Mouse (Mus musculus): ENCODE measurements around the gene Dpp7. TPM values are rescaled to one million over a fixed set of nuclear protein-coding genes. Genes with fewer than 3 reads are reported as not detected.
A peak's percentile ranks its signal among the peaks of the same experiment; 100 is the strongest.

The Dpp7 gene
- polyA plus RNA-seq, 1 experiment from 2014 or later = 18.9 TPM

DNA sequence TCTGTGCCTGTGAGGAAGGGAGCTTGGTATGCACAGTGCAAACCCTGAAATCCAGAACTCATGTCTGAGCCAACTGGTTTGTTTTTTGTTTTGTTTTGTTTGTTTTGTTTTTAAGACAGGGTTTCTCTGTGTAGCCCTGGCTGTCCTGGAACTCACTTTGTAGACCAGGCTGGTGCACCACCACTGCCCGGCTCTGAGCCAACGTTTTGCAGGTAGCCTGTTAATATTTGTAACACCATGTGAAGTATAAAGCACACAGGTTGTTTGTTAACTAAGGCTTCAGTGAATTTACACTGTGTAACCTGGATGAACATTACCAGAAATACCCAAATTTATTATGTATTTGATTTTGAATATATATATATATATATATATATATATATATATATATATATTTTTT, 30.1 kb downstream of the Dpp7 start:
- H3K27me3 ChIP-seq (ENCODE audit: control insufficient read depth, insufficient read depth, low read depth, low read length) = no peaks in the 10 kb centered on the region
- no peak overlapping the region for H3K9ac ChIP-seq (ENCODE audit: low read length)
- H3K9me3 ChIP-seq (ENCODE audit: control insufficient read depth, low read length) = no peaks in the 10 kb centered on the region
- H3K4me2 ChIP-seq (ENCODE audit: low read depth, low read length) = no peak overlapping the region
- no peak for ATAC-seq (ENCODE audit: low read depth)
- H3K36me3 ChIP-seq (ENCODE audit: control insufficient read depth, insufficient read depth, low read length) = no peaks in the 10 kb centered on the region
- no peak overlapping the region for H3K27ac ChIP-seq (ENCODE audit: low read length)
- H3K4me1 ChIP-seq (replicated peaks; ENCODE audit: control insufficient read depth, insufficient read depth, low read length) = peaks cover under 1% of the 10 kb centered on the region; the same call in 1 of the 2 replicates
- 62% methylated on average over 2 of the region's 2 CpGs for WGBS
- no peak overlapping the region for H3K4me3 ChIP-seq (ENCODE audit: low read length)

DNA sequence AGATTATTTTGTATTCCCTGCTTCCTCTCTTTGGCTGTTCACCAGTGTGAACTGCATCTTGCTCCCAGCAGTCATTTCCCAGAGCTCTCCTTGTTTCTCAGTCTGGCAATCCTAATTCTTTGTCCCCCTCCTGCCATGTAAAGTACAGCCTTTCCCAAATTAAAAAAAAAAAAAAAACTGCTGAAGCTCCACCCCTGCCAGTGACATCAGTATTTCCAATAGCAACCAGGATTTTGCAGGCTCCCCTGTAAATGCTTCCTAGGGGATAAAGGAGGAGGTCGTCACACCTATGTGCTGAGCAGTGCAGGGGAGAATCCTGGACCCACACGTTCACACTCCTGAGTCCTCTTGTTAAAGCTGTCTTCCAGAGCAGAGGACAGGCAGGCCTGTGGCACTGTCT, 36.1 kb downstream of the Dpp7 start:
- Histone ChIP-seq H3K9me3 (ENCODE audit: control insufficient read depth, low read length) (no peaks in the 10 kb centered on the region), H3K4me3 (ENCODE audit: low read length) (no peak overlapping the region), H3K27ac (ENCODE audit: low read length) (no peak overlapping the region), H3K27me3 (ENCODE audit: control insufficient read depth, insufficient read depth, low read depth, low read length) (peaks cover 18% of the 10 kb centered on the region), H3K4me2 (ENCODE audit: low read depth, low read length) (no peak overlapping the region), H3K4me1 (replicated peaks; ENCODE audit: control insufficient read depth, insufficient read depth, low read length) (peaks cover 6% of the 10 kb centered on the region; the same call in 1 of the 2 replicates), H3K9ac (ENCODE audit: low read length) (no peak overlapping the region), H3K36me3 (ENCODE audit: control insufficient read depth, insufficient read depth, low read length) (no peaks in the 10 kb centered on the region)
- WGBS = 27% methylated on average over 2 of the region's 2 CpGs
- ATAC-seq (ENCODE audit: low read depth) = no peak

DNA sequence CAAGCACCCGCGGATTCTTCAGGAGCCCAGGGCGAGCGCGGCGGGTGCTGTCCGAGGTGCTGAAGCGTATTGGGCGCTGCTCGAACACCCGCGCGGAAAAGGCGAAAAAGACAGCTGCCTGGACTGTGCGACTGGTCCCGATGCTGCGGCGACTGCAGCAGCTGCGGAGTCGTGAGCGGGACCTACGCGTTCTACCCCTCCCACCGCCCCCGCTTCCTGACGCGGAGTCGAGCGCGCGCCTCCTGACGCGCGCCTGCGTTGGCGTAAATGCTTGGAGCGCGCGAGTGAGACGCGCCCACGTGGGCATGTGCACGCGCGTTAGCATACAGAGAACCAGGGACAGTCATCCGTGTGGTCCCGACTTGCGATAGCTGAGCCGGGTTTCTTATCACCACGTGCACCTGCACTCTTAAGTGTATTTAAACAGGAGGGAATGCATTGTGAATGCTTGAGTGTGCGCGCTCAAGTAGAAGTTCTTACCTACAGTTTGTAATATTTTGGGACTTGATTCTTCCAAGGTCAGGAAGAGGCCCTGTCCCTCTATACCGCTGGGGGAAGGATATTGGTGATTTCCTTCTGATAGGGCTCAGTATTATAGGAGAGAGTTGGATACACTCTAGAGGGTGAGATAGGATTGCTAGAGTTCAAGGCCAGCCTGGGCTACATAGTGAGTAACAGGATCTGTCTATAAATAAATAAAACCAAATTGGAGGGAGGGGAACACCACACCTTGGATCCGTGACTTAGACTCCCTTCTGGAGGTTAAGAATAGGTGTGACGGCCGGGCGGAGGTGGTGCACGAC, 37.0 kb downstream of the Dpp7 start, which contains the start of gene Grin1:
Gene Grin1 (minus strand): TSS at position 217 of the 803 bp plus-strand sequence.
- H3K9me3 ChIP-seq (ENCODE audit: control insufficient read depth, low read length) = no peaks in the 10 kb centered on the region
- H3K27ac ChIP-seq (ENCODE audit: low read length) = no peak within 1 kb of the TSS
- H3K36me3 ChIP-seq (ENCODE audit: control insufficient read depth, insufficient read depth, low read length) = no peaks in the 10 kb centered on the region
- peak within 1 kb of the TSS; percentile 37 for H3K4me3 ChIP-seq (ENCODE audit: low read length)
- peaks cover 18% of the 10 kb centered on the region for H3K27me3 ChIP-seq (ENCODE audit: control insufficient read depth, insufficient read depth, low read depth, low read length)
- 8% methylated on average over 58 of the region's 58 CpGs for WGBS
- H3K4me1 ChIP-seq (replicated peaks; ENCODE audit: control insufficient read depth, insufficient read depth, low read length) = peaks cover 6% of the 10 kb centered on the region; the same call in 1 of the 2 replicates
- H3K4me2 ChIP-seq (ENCODE audit: low read depth, low read length) = peak within 1 kb of the TSS; percentile 56
- H3K9ac ChIP-seq (ENCODE audit: low read length) = no peak within 1 kb of the TSS
- peak; percentile 59 for ATAC-seq (ENCODE audit: low read depth)

DNA sequence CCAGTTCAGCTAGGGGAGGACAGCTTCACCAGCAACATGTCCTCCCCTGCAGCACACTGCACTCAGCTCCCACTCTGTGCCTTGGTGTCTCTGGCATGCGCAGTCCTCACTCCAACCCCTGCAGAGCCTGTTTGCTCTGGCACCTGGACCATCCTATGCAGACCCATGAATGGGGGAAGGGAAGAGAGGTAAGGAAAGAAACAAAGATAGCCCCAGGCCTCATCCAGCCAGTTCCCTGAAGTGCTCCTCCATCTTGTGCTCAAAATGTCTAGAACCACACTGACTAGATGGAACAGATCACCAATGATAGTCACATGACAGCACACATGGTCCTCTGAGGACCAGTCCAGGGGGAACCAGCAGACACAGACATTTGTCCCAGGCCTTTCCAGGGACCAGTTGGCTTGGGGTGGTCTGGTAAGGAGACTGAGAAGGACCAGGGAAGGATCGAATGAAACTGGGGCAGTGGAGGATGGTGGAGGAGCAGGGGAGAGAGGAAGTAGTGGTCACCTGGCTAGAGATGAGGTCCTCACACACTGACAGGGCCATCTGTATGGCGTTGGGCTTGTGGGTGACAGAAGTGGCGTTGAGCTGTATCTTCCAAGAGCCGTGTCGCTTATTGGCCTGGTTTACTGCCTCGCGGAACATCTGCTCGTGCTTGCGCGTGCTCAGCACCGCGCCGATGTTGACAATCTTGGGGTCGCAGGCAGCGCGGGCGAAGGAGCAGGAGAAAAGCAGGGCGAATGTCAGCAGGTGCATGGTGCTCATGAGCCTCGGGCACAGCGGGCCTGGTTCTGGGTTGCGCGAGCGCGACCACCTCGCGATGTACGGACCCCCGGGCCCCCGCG, 37.8 kb downstream of the Dpp7 start:
- Histone ChIP-seq H3K36me3 (ENCODE audit: control insufficient read depth, insufficient read depth, low read length) (no peaks in the 10 kb centered on the region), H3K27me3 (ENCODE audit: control insufficient read depth, insufficient read depth, low read depth, low read length) (peaks cover 18% of the 10 kb centered on the region), H3K27ac (ENCODE audit: low read length) (no peak overlapping the region), H3K4me3 (ENCODE audit: low read length) (peak overlapping the region; percentile 37), H3K4me2 (ENCODE audit: low read depth, low read length) (peak overlapping the region; percentile 56), H3K9ac (ENCODE audit: low read length) (no peak overlapping the region), H3K9me3 (ENCODE audit: control insufficient read depth, low read length) (no peaks in the 10 kb centered on the region), H3K4me1 (replicated peaks; ENCODE audit: control insufficient read depth, insufficient read depth, low read length) (peaks cover 6% of the 10 kb centered on the region; the same call in 1 of the 2 replicates)
- ATAC-seq (ENCODE audit: low read depth) = no peak
- WGBS = 6% methylated on average over 31 of the region's 31 CpGs

DNA sequence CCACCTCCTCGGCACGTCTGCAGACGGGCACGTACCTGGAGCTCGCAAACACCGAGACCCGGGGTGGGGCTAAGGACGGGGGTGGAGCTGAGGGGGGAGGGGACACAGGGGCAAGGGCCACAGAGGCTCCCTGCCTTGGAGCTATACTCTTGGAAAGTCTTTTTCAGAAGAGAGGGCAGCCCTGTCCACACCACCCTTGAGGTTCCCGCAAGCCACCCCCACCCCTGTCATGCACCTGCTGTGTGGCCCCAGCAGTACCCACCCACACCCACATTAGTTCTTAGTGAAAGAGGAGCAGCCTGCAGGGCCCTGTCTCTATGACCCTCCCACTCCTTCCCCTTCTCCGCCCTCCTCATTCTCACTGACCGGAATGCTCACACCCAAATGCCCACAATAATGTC, 44.7 kb downstream of the Dpp7 start:
- Histone ChIP-seq H3K4me1 (replicated peaks; ENCODE audit: control insufficient read depth, insufficient read depth, low read length) (no peaks in the 10 kb centered on the region), H3K9me3 (ENCODE audit: control insufficient read depth, low read length) (no peaks in the 10 kb centered on the region), H3K9ac (ENCODE audit: low read length) (no peak overlapping the region), H3K27me3 (ENCODE audit: control insufficient read depth, insufficient read depth, low read depth, low read length) (peaks cover 33% of the 10 kb centered on the region), H3K27ac (ENCODE audit: low read length) (no peak overlapping the region), H3K36me3 (ENCODE audit: control insufficient read depth, insufficient read depth, low read length) (no peaks in the 10 kb centered on the region), H3K4me3 (ENCODE audit: low read length) (no peak overlapping the region), H3K4me2 (ENCODE audit: low read depth, low read length) (0 out of 2 replicates have a peak overlapping the region, but pooled peaks have one; percentile 12)
- 7% methylated on average over 11 of the region's 11 CpGs for WGBS
- no peak for ATAC-seq (ENCODE audit: low read depth)

DNA sequence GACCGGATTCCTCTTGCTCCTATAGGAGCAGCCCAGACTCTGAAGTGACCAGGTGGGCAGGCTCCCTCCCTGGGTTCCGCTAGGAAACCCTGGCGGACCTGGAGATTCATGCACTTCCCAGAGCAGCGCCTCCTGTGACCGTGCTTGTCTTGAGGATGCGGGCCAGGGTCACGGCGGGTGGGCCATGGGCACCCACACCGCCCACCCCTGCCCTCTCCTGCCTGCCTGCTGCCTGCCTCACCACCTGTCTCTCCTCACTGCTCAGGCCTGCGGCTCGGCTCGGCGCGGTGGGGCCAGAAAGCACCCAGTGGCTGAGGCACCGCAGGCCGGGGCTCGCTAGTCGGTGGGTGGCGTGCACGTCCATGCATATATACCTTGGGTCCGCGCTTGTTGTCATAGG, 45.2 kb downstream of the Dpp7 start:
- Histone ChIP-seq H3K9me3 (ENCODE audit: control insufficient read depth, low read length) (no peaks in the 10 kb centered on the region), H3K9ac (ENCODE audit: low read length) (no peak overlapping the region), H3K27me3 (ENCODE audit: control insufficient read depth, insufficient read depth, low read depth, low read length) (peaks cover 33% of the 10 kb centered on the region), H3K4me2 (ENCODE audit: low read depth, low read length) (0 out of 2 replicates have a peak overlapping the region, but pooled peaks have one; percentile 12), H3K4me1 (replicated peaks; ENCODE audit: control insufficient read depth, insufficient read depth, low read length) (no peaks in the 10 kb centered on the region), H3K4me3 (ENCODE audit: low read length) (no peak overlapping the region), H3K36me3 (ENCODE audit: control insufficient read depth, insufficient read depth, low read length) (no peaks in the 10 kb centered on the region), H3K27ac (ENCODE audit: low read length) (no peak overlapping the region)
- 1% methylated on average over 22 of the region's 22 CpGs for WGBS
- no peak for ATAC-seq (ENCODE audit: low read depth)

DNA sequence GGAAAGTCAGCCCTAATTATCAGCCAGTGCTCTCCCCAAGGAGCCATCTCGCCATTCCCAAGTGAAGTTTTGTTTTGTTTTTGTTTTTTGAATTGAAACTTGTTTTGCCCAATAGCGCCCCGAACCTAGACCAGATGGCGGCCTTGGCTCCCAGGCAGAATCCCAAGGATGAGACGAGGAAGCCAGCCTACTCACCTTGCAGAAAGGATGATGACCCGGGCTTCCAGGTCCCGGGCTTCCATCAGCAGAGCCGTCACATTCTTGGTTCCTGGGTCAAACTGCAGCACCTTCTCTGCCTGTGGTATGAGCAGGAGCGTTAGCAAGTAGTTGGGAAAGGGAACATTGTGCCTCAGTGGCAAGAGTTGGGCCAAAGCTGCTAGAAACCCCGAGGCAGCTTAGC, 46.0 kb downstream of the Dpp7 start:
- peaks cover 2% of the 10 kb centered on the region; the same call in 1 of the 2 replicates for H3K4me1 ChIP-seq (replicated peaks; ENCODE audit: control insufficient read depth, insufficient read depth, low read length)
- WGBS = 58% methylated on average over 10 of the region's 10 CpGs

DNA sequence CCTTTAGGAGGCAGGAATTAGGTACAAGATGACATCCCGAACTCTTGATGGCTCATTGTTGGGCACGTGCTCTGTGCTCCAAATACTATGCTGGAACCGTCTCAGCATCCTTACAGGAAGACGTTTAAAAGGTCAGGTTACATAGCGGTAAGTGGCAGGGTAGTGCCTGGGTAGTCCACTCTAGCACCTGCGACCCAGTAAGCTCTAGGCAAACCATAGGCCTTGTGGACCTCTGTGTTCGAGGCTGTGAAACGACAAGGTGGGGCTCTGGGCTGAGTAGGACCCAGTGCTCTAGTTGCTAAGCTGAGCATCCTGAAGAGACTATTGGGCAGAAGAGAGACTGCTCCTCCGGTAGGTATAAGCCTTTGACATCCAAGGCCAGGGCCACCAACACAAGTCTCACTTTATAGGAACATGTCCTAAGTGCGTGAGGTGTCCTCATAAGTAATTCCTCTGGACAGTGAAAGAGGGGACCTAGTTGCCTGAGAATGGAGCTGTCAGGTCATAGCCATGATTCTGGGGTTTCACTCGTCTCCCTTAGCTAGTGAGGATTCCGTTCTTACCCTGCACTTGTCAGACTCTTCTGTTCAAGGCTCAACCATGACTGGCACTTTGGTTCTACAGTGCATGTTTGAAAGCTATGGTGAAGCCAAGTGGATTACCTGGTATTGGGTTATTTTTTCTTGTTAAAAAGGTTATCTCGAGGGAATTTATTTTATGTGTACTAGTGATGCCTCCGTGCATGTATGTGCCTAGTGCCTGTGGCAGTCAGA, 50.4 kb downstream of the Dpp7 start:
- peak overlapping the region; percentile 38; the same call in 1 of the 2 replicates for H3K4me3 ChIP-seq (ENCODE audit: low read length)
- H3K27me3 ChIP-seq (ENCODE audit: control insufficient read depth, insufficient read depth, low read depth, low read length) = peaks cover 20% of the 10 kb centered on the region

More for the DNA sequence above, 46.0 kb downstream of the Dpp7 start:
- Histone ChIP-seq H3K9ac (ENCODE audit: low read length) (no peak overlapping the region), H3K36me3 (ENCODE audit: control insufficient read depth, insufficient read depth, low read length) (no peaks in the 10 kb centered on the region), H3K27ac (ENCODE audit: low read length) (no peak overlapping the region), H3K4me2 (ENCODE audit: low read depth, low read length) (no peak overlapping the region), H3K27me3 (ENCODE audit: control insufficient read depth, insufficient read depth, low read depth, low read length) (peaks cover 38% of the 10 kb centered on the region), H3K4me3 (ENCODE audit: low read length) (no peak overlapping the region), H3K9me3 (ENCODE audit: control insufficient read depth, low read length) (no peaks in the 10 kb centered on the region)
- no peak for ATAC-seq (ENCODE audit: low read depth)

More for the DNA sequence above, 50.4 kb downstream of the Dpp7 start:
- Histone ChIP-seq H3K9ac (ENCODE audit: low read length) (peak overlapping the region; percentile 9; the same call in 1 of the 2 replicates), H3K36me3 (ENCODE audit: control insufficient read depth, insufficient read depth, low read length) (no peaks in the 10 kb centered on the region), H3K4me1 (replicated peaks; ENCODE audit: control insufficient read depth, insufficient read depth, low read length) (peaks cover 3% of the 10 kb centered on the region; the same call in 1 of the 2 replicates), H3K4me2 (ENCODE audit: low read depth, low read length) (peak overlapping the region; percentile 57), H3K27ac (ENCODE audit: low read length) (no peak overlapping the region), H3K9me3 (ENCODE audit: control insufficient read depth, low read length) (no peaks in the 10 kb centered on the region)
- WGBS = 52% methylated on average over 14 of the region's 14 CpGs
- no peak for ATAC-seq (ENCODE audit: low read depth)
